Mouse (Mus musculus) induced T-regulatory cell, adult 2 months (primary cell): ENCODE results near the gene Ifitm3.
A peak's percentile ranks its signal among the peaks of the same experiment; 100 is the strongest.
"Not testable (repeated sequence)": the region's sequence is repeated elsewhere in the genome, so short reads cannot be mapped to it uniquely, and the experiment has no call there.

Experiments
- DNase-seq: peaks from one replicate; pipeline ENCODE4 v3.0.0-alpha.2; 2012; ENCODE audit warnings: low read depth

Gene Ifitm3

GRCm38 (mm10) chr7:141010593-141010992 is at the start of gene Ifitm3:
Gene Ifitm3, minus strand, starts transcription at chr7:141010770.
- DNase-seq = peak; percentile 52

- DNase-seq = peak; percentile 56
Measured at GRCm38 (mm10) chr7:141059929-141060328, 49.4 kb upstream of the Ifitm3 start.

GRCm38 (mm10) chr7:141058601-141059341 is 48.2 kb upstream of the Ifitm3 start:
- DNase-seq = peak; percentile 88

GRCm38 (mm10) chr7:141057541-141057940 is 47.0 kb upstream of the Ifitm3 start:
- no peak for DNase-seq

GRCm38 (mm10) chr7:141056976-141057375 is 46.4 kb upstream of the Ifitm3 start:
- DNase-seq = no peak

- DNase-seq = no peak
Measured at GRCm38 (mm10) chr7:141055785-141056184, 45.2 kb upstream of the Ifitm3 start.

- no peak for DNase-seq
Measured at GRCm38 (mm10) chr7:141052421-141052820, 41.9 kb upstream of the Ifitm3 start.

- no peak for DNase-seq
Measured at GRCm38 (mm10) chr7:141052016-141052415, 41.4 kb upstream of the Ifitm3 start.

GRCm38 (mm10) chr7:141051060-141051685 is 40.6 kb upstream of the Ifitm3 start:
- no peak for DNase-seq

GRCm38 (mm10) chr7:141049326-141049725 is 38.8 kb upstream of the Ifitm3 start:
- no peak for DNase-seq

- peak; percentile 96 for DNase-seq
Measured at GRCm38 (mm10) chr7:141048226-141049218, 38.0 kb upstream of the Ifitm3 start.

GRCm38 (mm10) chr7:141047581-141048225 is 37.1 kb upstream of the Ifitm3 start:
- no peak for DNase-seq

GRCm38 (mm10) chr7:141046931-141047580 is 36.5 kb upstream of the Ifitm3 start:
- DNase-seq = peak; percentile 51

- DNase-seq = no peak
Measured at GRCm38 (mm10) chr7:141042539-141042938, 32.0 kb upstream of the Ifitm3 start.

GRCm38 (mm10) chr7:141041661-141042060 is 31.1 kb upstream of the Ifitm3 start:
- no peak for DNase-seq

- DNase-seq = no peak
Measured at GRCm38 (mm10) chr7:141040867-141041606, 30.5 kb upstream of the Ifitm3 start.

GRCm38 (mm10) chr7:141039386-141040107 is 29.0 kb upstream of the Ifitm3 start:
- no peak for DNase-seq

GRCm38 (mm10) chr7:141038090-141039032 is 27.8 kb upstream of the Ifitm3 start:
- peak; percentile 55 for DNase-seq

GRCm38 (mm10) chr7:141036624-141037023 is 26.1 kb upstream of the Ifitm3 start:
- DNase-seq = not testable (repeated sequence)
